Mouse (Mus musculus): ENCODE measurements at regions not wholly inside any gene's neighbourhood (a gene's known extent, or its start where the extent isn't known, plus 50 kb on each side); places are given as distances from the start of the nearest gene placed in this dataset.
A peak's percentile ranks its signal among the peaks of the same experiment; 100 is the strongest.

DNA sequence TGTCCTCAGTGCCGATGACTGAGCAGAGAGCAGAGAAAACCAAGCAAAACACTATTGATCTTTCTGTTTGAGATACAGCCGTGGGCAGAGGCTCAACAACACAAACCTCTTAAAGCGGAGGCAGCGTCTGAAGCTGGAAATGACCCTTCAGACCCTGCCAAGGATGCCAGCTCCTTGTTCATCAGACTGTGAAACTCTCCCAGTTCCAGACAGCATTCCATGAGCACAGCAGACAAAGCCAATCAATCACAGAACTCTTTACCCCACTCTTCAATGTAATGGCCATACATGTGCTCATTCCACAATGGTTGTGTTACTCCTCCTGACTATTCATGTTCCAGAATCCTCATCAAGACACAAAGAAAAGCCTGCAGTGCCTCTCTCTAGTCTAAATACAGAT is 73.5 kb downstream of the Tmem114 start:
- peak; percentile 47 for DNase-seq (ENCODE audit: inconsistent ontology term)

DNA sequence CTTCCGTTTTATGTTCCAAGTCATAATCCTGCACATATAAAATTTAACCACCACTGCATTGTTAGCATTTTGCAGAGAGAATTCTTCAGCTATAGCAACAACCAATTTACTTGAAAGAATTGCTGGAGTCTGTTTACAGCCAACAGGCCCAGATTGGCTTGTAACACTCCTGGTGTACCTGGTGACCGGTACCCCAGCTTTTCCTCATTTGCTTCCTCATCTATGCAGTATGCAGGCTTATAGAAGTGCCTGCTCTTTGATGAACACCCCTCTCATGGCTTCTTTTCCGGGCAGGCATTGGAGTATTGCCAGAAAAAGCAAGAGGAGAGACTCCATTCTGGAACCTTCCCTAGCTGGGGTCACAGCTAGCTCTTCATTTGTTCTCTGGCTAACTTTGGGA is 75.8 kb downstream of the Tmem114 start:
- no peak for DNase-seq (ENCODE audit: inconsistent ontology term)

DNA sequence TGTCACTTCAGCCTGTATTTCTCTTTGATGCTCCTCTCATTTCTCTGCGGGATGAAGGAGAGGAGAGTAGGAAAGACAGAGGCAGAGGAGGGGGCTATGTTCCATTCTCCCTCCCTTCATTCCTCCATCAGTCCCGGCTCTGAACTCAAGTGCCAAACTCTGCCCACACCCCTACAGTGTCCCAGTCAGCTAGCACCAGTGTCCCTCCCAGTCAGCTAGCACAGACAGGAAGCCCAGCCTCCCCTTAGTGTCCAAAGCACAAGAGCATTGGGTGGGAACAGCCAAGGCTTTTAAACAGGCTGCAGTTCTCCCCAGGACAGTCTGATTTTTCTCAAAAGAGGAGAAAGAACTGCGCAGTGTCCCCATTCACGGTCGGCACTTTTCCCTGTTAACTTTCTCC is 76.3 kb downstream of the Tmem114 start:
- DNase-seq (ENCODE audit: inconsistent ontology term): peak; percentile 34

DNA sequence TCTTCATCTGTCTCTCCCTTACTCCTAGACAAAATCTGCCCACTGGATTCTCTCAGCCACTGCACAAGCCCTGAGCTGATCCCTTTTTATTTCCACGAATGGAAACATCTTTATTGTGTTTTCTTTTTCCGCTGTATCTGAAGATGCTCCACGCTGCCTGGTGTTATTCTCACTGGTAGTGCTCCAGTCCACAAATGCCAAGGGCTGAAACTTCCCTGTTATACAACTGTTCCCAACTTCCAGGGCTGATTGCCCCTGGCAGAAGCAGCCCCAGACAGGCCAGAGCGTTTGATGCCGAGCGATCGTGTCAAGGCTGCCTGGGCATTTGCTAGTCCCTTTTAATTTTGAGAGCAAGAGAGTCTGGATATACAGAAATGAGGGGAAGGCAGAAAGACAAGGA is 79.7 kb downstream of the Tmem114 start:
- no peak for DNase-seq (ENCODE audit: inconsistent ontology term)

DNA sequence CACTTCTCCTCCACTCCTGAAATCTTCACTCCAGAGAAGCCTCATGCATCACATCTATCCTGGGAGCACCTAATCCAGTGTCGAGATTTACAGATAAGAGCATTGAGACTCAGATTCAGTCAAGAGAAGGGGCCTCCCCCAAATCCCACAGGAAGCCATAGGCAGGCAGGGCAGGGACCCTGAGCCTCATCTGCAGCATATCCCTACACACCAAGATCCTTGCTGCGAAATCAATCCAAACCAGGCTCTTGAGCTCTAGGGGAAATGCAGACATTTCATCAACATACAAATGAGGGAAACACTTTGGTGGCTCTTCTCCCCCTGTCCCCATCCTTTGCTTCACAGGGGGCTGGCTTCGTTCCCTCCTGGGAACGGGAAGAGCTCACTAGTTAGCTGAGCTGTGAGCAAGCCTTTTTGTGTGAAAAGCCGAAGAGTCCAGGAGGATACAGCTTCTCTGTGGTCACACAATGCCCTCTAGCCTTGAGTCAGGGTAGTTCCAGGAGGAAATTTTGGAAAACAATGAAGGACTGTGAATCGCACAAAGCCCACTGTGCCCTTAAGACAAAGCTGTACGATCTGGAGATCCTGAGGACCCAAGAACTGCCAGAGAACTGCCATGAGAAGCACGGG is 91.7 kb downstream of the Tmem114 start:
- DNase-seq (ENCODE audit: inconsistent ontology term): peak; percentile 49

DNA sequence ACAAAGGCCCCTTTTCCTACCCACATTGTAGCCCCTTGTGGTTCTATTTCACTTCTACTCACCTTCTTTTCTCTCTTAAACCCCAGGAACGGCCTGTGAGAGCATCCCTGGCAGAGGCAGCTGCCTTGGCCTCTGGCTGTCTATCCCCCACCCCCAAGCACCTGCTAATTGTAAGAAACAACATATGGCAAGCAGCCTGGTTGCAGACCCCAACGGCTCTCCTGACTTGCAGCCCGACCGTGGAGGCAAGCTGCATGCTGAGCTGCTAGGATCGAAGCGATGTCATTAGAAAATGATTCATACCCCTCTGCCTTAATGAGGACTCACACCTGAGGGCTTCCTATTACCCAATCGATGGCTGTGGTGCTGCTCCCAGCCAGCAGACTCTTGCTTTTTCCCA is 112.9 kb downstream of the Tmem114 start:
- DNase-seq (ENCODE audit: inconsistent ontology term): no peak

DNA sequence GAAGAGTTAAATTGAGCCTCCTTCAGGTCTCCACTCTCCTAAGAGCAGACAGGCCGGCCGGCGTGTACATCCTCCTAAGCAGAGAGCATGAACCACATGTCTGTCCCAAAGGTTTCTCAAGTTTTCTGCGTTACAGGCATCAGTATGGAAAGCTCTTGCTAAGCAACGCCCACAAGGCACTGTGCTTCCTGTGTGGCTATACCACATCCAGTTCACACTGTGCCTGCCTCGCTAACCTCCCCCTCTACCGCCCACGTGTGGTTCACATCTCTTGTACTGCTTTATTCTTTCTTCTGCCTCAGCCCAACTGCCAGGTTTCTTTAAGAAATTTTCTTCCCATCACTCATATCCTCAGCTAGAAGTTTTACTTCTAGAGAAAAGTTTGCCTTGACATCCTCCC is 118.5 kb downstream of the Tmem114 start:
- no peak for DNase-seq (ENCODE audit: inconsistent ontology term)
